Mouse (Mus musculus) myocyte (in vitro differentiated cells): ENCODE results near the gene Timm8a1.

Experiments used
- MAX ChIP-seq: IDR thresholded peaks from one replicate; pipeline ENCODE4 v1.6.1; 2011; ENCODE audit warnings: low read depth, mild to moderate bottlenecking, control low read depth
- MYOG ChIP-seq, 3 experiments: IDR thresholded peaks; one replicate each; pipeline ENCODE4 v1.6.1; 2011; ENCODE audit warnings: control low read depth in 2 of 3, low read depth in 2 of 3, mild to moderate bottlenecking in 2 of 3; ENCODE audit not compliant: insufficient read length in 2 of 3, control insufficient read depth in 1 of 3, insufficient read depth in 1 of 3
- POLR2A ChIP-seq: IDR thresholded peaks from one replicate; pipeline ENCODE4 v1.6.1; 2011; ENCODE audit warnings: low read depth, mild to moderate bottlenecking, control low read depth, moderate library complexity; ENCODE audit not compliant: insufficient read length
- TCF12 ChIP-seq: IDR thresholded peaks from one replicate; pipeline ENCODE4 v1.6.1; 2011; ENCODE audit warnings: mild to moderate bottlenecking, control low read depth; ENCODE audit not compliant: poor library complexity, insufficient read depth, severe bottlenecking
- USF1 ChIP-seq: IDR thresholded peaks from one replicate; pipeline ENCODE4 v1.6.1; 2011; ENCODE audit warnings: low read depth, mild to moderate bottlenecking, control low read depth, moderate library complexity

DNA sequence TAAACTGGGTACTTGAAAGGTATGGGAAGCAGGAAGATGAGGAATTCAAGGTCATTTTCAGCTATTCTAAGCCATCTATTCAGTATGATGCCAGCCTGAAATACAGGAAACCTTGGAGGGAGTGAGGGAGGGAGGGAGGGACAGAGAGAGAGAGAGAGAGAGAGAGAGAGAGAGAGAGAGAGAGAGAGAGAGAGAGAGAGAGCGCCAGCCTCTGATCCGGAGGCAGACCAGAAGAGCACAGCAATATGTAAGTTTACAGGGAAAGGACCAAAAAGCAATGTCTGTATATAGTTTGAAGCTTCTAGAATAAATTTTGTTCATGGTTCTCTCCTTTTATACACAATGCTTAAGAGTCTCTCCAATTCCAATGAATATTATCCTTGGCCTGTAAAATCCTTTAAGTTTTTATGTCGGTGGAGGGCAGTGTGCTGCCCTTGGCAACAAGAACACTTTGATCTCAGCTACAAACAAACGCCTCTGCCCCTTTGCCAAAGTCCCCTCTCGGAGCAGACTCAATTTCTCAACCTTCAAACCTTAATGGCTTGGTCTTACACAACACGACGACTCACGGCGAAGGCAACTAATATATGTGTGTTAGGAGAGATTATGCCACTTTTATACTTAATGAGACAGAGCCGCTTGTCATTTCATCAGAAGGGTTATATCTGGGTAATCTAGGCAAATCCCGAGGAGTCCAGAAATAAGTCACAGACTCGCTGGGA lies 1.1 kb downstream of the Timm8a1 start:
- TF ChIP-seq POLR2A (no peak), MAX (no peak), MYOG (IDR thresholded peaks at IDR 0.05; ENCODE audit: control insufficient read depth in 1 of 3, insufficient read depth in 1 of 3, insufficient read length in 2 of 3, low read depth in 2 of 3) (no peak), TCF12 (no peak), USF1 (no peak)
